Mouse (Mus musculus): ENCODE results near the gene Ascl3. TPM values are rescaled to one million over a fixed set of nuclear protein-coding genes. Genes with fewer than 3 reads are reported as not detected.

The Ascl3 gene
- polyA plus RNA-seq, 1 experiment from 2014 or later = not detected

DNA sequence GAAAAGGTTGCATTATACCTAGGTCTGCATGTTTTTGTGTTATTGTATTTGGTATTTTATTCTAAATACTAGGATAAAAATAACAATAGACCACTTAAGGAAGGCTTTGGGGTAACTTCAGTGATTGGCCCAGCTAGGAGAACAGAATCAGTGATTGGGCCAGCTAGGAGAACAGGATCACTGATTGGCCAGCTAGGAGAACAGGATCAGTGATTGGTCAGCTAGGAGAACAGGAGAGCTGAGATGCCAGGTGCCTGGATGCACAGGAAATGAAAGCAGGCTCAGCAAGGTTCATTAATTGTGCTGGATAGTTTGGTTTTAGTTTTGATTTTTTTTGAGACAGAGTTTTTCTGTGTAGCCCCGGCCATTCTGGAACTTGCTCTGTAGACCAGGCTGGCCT lies 50.6 kb downstream of the Ascl3 start:
- Histone ChIP-seq H3K27me3 (ENCODE audit: insufficient read depth, low read length) (no peaks in the 10 kb centered on the region), H3K9ac (no peak overlapping the region), H3K36me3 (ENCODE audit: insufficient read depth) (no peaks in the 10 kb centered on the region), H3K4me3 (ENCODE audit: low read depth, low read length) (no peak overlapping the region), H3K27ac (ENCODE audit: low read depth) (no peak overlapping the region), H3K4me2 (no peak overlapping the region), H3K9me3 (ENCODE audit: low read depth, low read length) (no peaks in the 10 kb centered on the region), H3K4me1 (ENCODE audit: insufficient read depth) (no peaks in the 10 kb centered on the region)
- TF ChIP-seq CTCF (IDR thresholded peaks at IDR 0.05; ENCODE audit: low read depth) = no peak
- ATAC-seq (ENCODE audit: insufficient read depth) = no peak
- DNase-seq = no peak
- WGBS = 95% methylated on average over 1 of the region's 1 CpGs

DNA sequence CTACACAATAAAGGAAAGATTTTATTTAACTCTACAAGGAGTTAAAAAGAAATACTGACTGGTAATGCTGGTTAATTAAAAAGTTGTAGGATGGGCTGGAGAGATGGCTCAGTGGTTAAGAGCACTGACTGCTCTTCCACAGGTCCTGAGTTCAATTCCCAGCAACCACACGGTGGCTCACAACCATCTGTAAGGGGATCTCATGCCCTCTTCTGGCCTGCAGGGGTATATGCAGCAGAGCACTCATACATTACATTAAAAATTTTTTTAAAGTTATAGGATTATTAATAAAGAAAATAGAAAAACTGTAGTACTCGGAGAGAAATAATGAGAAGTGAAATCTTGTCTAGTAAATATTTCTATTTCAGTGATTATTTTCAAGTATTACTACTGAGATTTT lies 51.2 kb downstream of the Ascl3 start:
- Histone ChIP-seq H3K36me3 (ENCODE audit: insufficient read depth) (no peaks in the 10 kb centered on the region), H3K4me2 (no peak overlapping the region), H3K4me3 (ENCODE audit: low read depth, low read length) (no peak overlapping the region), H3K9ac (no peak overlapping the region), H3K27me3 (ENCODE audit: insufficient read depth, low read length) (no peaks in the 10 kb centered on the region), H3K4me1 (ENCODE audit: insufficient read depth) (peaks cover under 1% of the 10 kb centered on the region; the same call in 1 of the 2 replicates), H3K27ac (ENCODE audit: low read depth) (no peak overlapping the region), H3K9me3 (ENCODE audit: low read depth, low read length) (no peaks in the 10 kb centered on the region)
- 91% methylated on average over 2 of the region's 2 CpGs for WGBS
- peak; percentile 20; the same call in 1 of the 2 replicates for TF ChIP-seq CTCF (IDR thresholded peaks at IDR 0.05; ENCODE audit: low read depth)
- ATAC-seq (ENCODE audit: insufficient read depth) (no peak), DNase-seq (no peak)

Other genes with a start within 250 kb of the Ascl3 start
- 0.04 and 0.05 TPM in 2 replicates for gene Trim66, start 223.6 kb downstream of the Ascl3 start, polyA plus RNA-seq (2014; fragmentation: Nextera tagmentation; extraction: Ambion mirVana)
- gene Rpl27a, start 212.6 kb downstream of the Ascl3 start, polyA plus RNA-seq (2014; fragmentation: Nextera tagmentation; extraction: Ambion mirVana) = 157 and 166 TPM in 2 replicates
- 67.4 and 68.6 TPM in 2 replicates for gene St5, start 28.1 kb downstream of the Ascl3 start, polyA plus RNA-seq (2014; fragmentation: Nextera tagmentation; extraction: Ambion mirVana)
- gene Akip1, start 28.0 kb downstream of the Ascl3 start, polyA plus RNA-seq (2014; fragmentation: Nextera tagmentation; extraction: Ambion mirVana) = 32.4 and 33.7 TPM in 2 replicates
- 0.38 TPM in 1 of 2 replicates, not detected in the other for gene BC051019, start 7.9 kb downstream of the Ascl3 start, polyA plus RNA-seq (2014; fragmentation: Nextera tagmentation; extraction: Ambion mirVana)
- gene Tmem9b, start 21.1 kb upstream of the Ascl3 start, polyA plus RNA-seq (2014; fragmentation: Nextera tagmentation; extraction: Ambion mirVana) = 50.4 and 53.0 TPM in 2 replicates
- gene Nrip3, start 50.3 kb upstream of the Ascl3 start, polyA plus RNA-seq (2014; fragmentation: Nextera tagmentation; extraction: Ambion mirVana) = 0.32 and 0.72 TPM in 2 replicates
- gene Scube2, start 134.0 kb upstream of the Ascl3 start, polyA plus RNA-seq (2014; fragmentation: Nextera tagmentation; extraction: Ambion mirVana) = 1.3 and 2.0 TPM in 2 replicates
- gene Dennd5a, start 228.7 kb upstream of the Ascl3 start, polyA plus RNA-seq (2014; fragmentation: Nextera tagmentation; extraction: Ambion mirVana) = 51.4 and 51.7 TPM in 2 replicates

Measured in lung, embryonic 14.5 days (tissue).